Mouse (Mus musculus): ENCODE data around the gene Mrps35. TPM values are rescaled to one million over a fixed set of nuclear protein-coding genes. Genes with fewer than 3 reads are reported as not detected.

Gene Mrps35
- polyA plus RNA-seq, 1 experiment: 29.8 TPM

GRCm38 (mm10) chr6:147090191-147090590, 47.6 kb downstream of the Mrps35 start:
- peak; percentile 62 for DNase-seq (ENCODE audit: low read depth)

GRCm38 (mm10) chr6:147091136-147092120, 48.9 kb downstream of the Mrps35 start, which contains the start of gene Klhl42:
Klhl42 (plus strand) TSS chr6:147091379.
- TF ChIP-seq CTCF (IDR thresholded peaks at IDR 0.05; ENCODE audit: borderline replicate concordance, extremely low read depth, insufficient read depth, insufficient read length) (no peak), POLR2A (IDR thresholded peaks at IDR 0.05; ENCODE audit: borderline replicate concordance, extremely low read depth, insufficient read depth, insufficient read length, poor library complexity, severe bottlenecking) (peak; percentile 68; the same call in 1 of the 2 replicates)
- DNase-seq (ENCODE audit: low read depth): peak; percentile 85

More at GRCm38 (mm10) chr6:147090191-147090590, 47.6 kb downstream of the Mrps35 start:
- TF ChIP-seq POLR2A (IDR thresholded peaks at IDR 0.05; ENCODE audit: borderline replicate concordance, extremely low read depth, insufficient read depth, insufficient read length, poor library complexity, severe bottlenecking) (no peak), CTCF (IDR thresholded peaks at IDR 0.05; ENCODE audit: borderline replicate concordance, extremely low read depth, insufficient read depth, insufficient read length) (no peak)

- TF ChIP-seq CTCF (IDR thresholded peaks at IDR 0.05; ENCODE audit: borderline replicate concordance, extremely low read depth, insufficient read depth, insufficient read length): no peak
- TF ChIP-seq POLR2A (IDR thresholded peaks at IDR 0.05; ENCODE audit: borderline replicate concordance, extremely low read depth, insufficient read depth, insufficient read length, poor library complexity, severe bottlenecking): no peak
These were observed 49.6 kb downstream of the Mrps35 start for GRCm38 (mm10) chr6:147092136-147092535.

GRCm38 (mm10) chr6:147094771-147095170, 52.2 kb downstream of the Mrps35 start:
- TF ChIP-seq POLR2A (IDR thresholded peaks at IDR 0.05; ENCODE audit: borderline replicate concordance, extremely low read depth, insufficient read depth, insufficient read length, poor library complexity, severe bottlenecking) (no peak), CTCF (IDR thresholded peaks at IDR 0.05; ENCODE audit: borderline replicate concordance, extremely low read depth, insufficient read depth, insufficient read length) (no peak)
- DNase-seq (ENCODE audit: low read depth): no peak

More at GRCm38 (mm10) chr6:147092136-147092535, 49.6 kb downstream of the Mrps35 start:
- peak; percentile 72 for DNase-seq (ENCODE audit: low read depth)

GRCm38 (mm10) chr6:147096109-147096508, 53.5 kb downstream of the Mrps35 start:
- no peak for DNase-seq (ENCODE audit: low read depth)
- no peak; the same call in 1 of the 2 replicates for TF ChIP-seq CTCF (IDR thresholded peaks at IDR 0.05; ENCODE audit: borderline replicate concordance, extremely low read depth, insufficient read depth, insufficient read length)
- TF ChIP-seq POLR2A (IDR thresholded peaks at IDR 0.05; ENCODE audit: borderline replicate concordance, extremely low read depth, insufficient read depth, insufficient read length, poor library complexity, severe bottlenecking): no peak

- TF ChIP-seq POLR2A (IDR thresholded peaks at IDR 0.05; ENCODE audit: borderline replicate concordance, extremely low read depth, insufficient read depth, insufficient read length, poor library complexity, severe bottlenecking): no peak
- TF ChIP-seq CTCF (IDR thresholded peaks at IDR 0.05; ENCODE audit: borderline replicate concordance, extremely low read depth, insufficient read depth, insufficient read length): no peak
- DNase-seq (ENCODE audit: low read depth): no peak
These were observed 54.4 kb downstream of the Mrps35 start for GRCm38 (mm10) chr6:147096934-147097333.

- no peak for DNase-seq (ENCODE audit: low read depth)
- TF ChIP-seq CTCF (IDR thresholded peaks at IDR 0.05; ENCODE audit: borderline replicate concordance, extremely low read depth, insufficient read depth, insufficient read length) (no peak), POLR2A (IDR thresholded peaks at IDR 0.05; ENCODE audit: borderline replicate concordance, extremely low read depth, insufficient read depth, insufficient read length, poor library complexity, severe bottlenecking) (no peak)
These were observed 54.9 kb downstream of the Mrps35 start for GRCm38 (mm10) chr6:147097346-147097929.

GRCm38 (mm10) chr6:147099458-147100277, 57.1 kb downstream of the Mrps35 start:
- DNase-seq (ENCODE audit: low read depth): no peak
- TF ChIP-seq CTCF (IDR thresholded peaks at IDR 0.05; ENCODE audit: borderline replicate concordance, extremely low read depth, insufficient read depth, insufficient read length): no peak
- TF ChIP-seq POLR2A (IDR thresholded peaks at IDR 0.05; ENCODE audit: borderline replicate concordance, extremely low read depth, insufficient read depth, insufficient read length, poor library complexity, severe bottlenecking): no peak

GRCm38 (mm10) chr6:147102293-147102692, 59.7 kb downstream of the Mrps35 start:
- TF ChIP-seq CTCF (IDR thresholded peaks at IDR 0.05; ENCODE audit: borderline replicate concordance, extremely low read depth, insufficient read depth, insufficient read length) (no peak), POLR2A (IDR thresholded peaks at IDR 0.05; ENCODE audit: borderline replicate concordance, extremely low read depth, insufficient read depth, insufficient read length, poor library complexity, severe bottlenecking) (no peak)
- no peak for DNase-seq (ENCODE audit: low read depth)

GRCm38 (mm10) chr6:147105529-147105928, 63.0 kb downstream of the Mrps35 start:
- no peak for DNase-seq (ENCODE audit: low read depth)
- TF ChIP-seq POLR2A (IDR thresholded peaks at IDR 0.05; ENCODE audit: borderline replicate concordance, extremely low read depth, insufficient read depth, insufficient read length, poor library complexity, severe bottlenecking) (no peak), CTCF (IDR thresholded peaks at IDR 0.05; ENCODE audit: borderline replicate concordance, extremely low read depth, insufficient read depth, insufficient read length) (no peak)
